Mouse (Mus musculus) forebrain, embryonic 11.5 days (tissue): ENCODE results near the gene 2210016L21Rik. TPM values are rescaled to one million over a fixed set of nuclear protein-coding genes. Genes with fewer than 3 reads are reported as not detected.

Source experiments
- ATAC-seq: fragments of 200-750 bp; cut with Nextera tagmentation; replicated peaks from 2 replicates; pipeline ENCODE4 v1.8.0; 2017; ENCODE audit warnings: moderate TSS enrichment; ENCODE audit not compliant: low FRiP score
- DNase-seq: peaks from one replicate; pipeline ENCODE4 v3.0.0-alpha.2; 2017; ENCODE audit warnings: low spot score
- H3K27ac ChIP-seq: fragments of 300-500 bp; sonication (generic); 2 replicates; pipeline ENCODE4 v1.5.1; 2014; ENCODE audit warnings: low read depth, low read length
- H3K27me3 ChIP-seq: fragments of 300-500 bp; sonication (generic); 2 replicates; pipeline ENCODE4 v1.6.1; 2014; ENCODE audit warnings: mild to moderate bottlenecking, low read length, mixed read lengths; ENCODE audit not compliant: control insufficient read depth, insufficient read depth
- H3K36me3 ChIP-seq: fragments of 300-500 bp; sonication (generic); 2 replicates; pipeline ENCODE4 v1.6.1; 2014; ENCODE audit warnings: mild to moderate bottlenecking, low read length, moderate library complexity, mixed read lengths; ENCODE audit not compliant: control insufficient read depth, insufficient read depth
- H3K4me1 ChIP-seq: fragments of 300-500 bp; sonication (generic); replicated peaks from 2 replicates; pipeline ENCODE4 v1.6.1; 2014; ENCODE audit warnings: low read length, mixed read lengths; ENCODE audit not compliant: control insufficient read depth, insufficient read depth
- H3K4me2 ChIP-seq: fragments of 300-500 bp; sonication (generic); 2 replicates; pipeline ENCODE4 v1.6.1; 2014; ENCODE audit warnings: low read depth, mild to moderate bottlenecking, low read length, moderate library complexity, mixed read lengths; ENCODE audit not compliant: severe bottlenecking
- H3K4me3 ChIP-seq: fragments of 300-500 bp; sonication (generic); 2 replicates; pipeline ENCODE4 v1.5.1; 2014; ENCODE audit warnings: low read depth, low read length
- H3K9ac ChIP-seq: fragments of 300-500 bp; sonication (generic); 2 replicates; pipeline ENCODE4 v1.6.1; 2014; ENCODE audit warnings: low read length
- H3K9me3 ChIP-seq: fragments of 300-500 bp; sonication (generic); 2 replicates; pipeline ENCODE4 v1.6.1; 2016; ENCODE audit warnings: low read length, mixed read lengths; ENCODE audit not compliant: control insufficient read depth
- WGBS: fragments of 180-500 bp; shearing (Covaris S2); extraction: QIAGEN DNeasy Blood & Tissue Kit; methylation state at CpG from one replicate; pipeline ENCODE4 v1.1.7; 2014; 5-methylcytosine and 5-hydroxymethylcytosine counted together
- polyA plus RNA-seq: library from polyadenylated mRNA; unstranded; fragments of >200 nt; fragmentation: Nextera tagmentation; extraction: Ambion mirVana; gene quantifications from 2 replicates; pipeline ENCODE4 v1.2.1, GENCODE M21; 2014

2210016L21Rik gene
- polyA plus RNA-seq, 1 experiment from 2014 or later = 51.5 TPM

DNA sequence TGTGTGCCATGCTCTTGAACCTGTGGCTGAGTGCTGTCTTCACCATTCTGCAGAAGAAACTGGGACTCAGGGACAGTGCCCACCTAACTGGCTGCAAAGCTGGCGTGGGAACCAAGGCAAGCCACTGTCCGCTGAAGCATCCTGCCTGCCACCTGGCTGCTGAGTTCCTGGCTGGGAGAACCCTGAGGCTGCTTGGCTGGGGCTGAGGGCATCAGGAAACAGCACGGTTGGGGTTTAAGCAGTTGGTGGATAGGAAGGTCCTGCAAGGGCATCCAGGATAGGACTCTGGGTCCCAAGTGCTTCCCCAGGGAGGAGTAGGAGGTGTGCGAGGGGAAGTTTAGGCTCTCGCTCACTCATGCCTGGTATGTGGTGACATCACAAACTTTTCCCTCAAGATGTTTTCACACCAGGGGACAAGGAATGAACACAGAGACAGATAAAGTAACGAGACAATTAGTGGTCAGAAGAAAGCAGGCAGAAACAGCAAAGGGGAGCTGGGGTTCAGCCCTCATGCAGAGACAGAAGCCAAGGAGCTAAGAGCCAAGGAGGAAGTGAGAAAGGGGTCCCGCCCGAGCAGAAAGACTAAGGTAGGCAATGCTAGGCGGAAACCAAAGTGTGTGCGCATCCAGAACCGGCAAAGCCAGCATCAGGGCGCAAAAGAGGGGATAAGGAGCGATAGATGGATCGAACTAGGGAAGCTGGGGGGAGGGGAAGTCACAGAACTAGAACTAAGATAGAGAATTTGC, 25.7 kb downstream of the 2210016L21Rik start:
- ATAC-seq = no peak
- no peak overlapping the region for H3K9ac ChIP-seq
- H3K36me3 ChIP-seq = no peaks in the 10 kb centered on the region
- peaks cover 5% of the 10 kb centered on the region; the same call in 1 of the 2 replicates for H3K4me1 ChIP-seq
- peak; percentile 35 for DNase-seq
- no peaks in the 10 kb centered on the region for H3K9me3 ChIP-seq
- H3K27me3 ChIP-seq = peaks cover 2% of the 10 kb centered on the region; the same call in 1 of the 2 replicates
- H3K4me3 ChIP-seq = no peak overlapping the region
- H3K27ac ChIP-seq = no peak overlapping the region
- no peak overlapping the region for H3K4me2 ChIP-seq
- 47% methylated on average over 14 of the region's 14 CpGs for WGBS

DNA sequence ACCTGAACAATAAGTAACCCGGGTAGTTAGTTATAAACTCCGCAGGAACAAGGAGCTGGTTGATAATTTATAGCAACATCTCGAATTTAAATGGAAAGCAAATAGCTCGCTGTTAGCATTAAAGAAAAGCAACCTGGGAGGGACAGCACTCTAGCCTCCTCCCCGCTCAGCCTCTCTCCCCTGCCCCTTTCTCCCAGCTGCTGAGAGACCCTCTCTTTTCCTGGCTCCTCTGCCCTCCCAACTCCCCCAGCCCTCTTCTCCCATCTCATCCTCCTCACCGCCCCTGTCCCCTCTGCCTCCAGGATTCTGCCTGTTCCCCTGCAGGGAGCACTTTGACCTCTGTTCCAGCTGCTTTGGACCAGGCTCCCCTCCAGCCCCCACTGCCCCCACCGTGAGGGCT, 26.7 kb downstream of the 2210016L21Rik start:
- peaks cover 5% of the 10 kb centered on the region; the same call in 1 of the 2 replicates for H3K4me1 ChIP-seq
- 24% methylated on average over 7 of the region's 7 CpGs for WGBS
- DNase-seq (peak; percentile 49), ATAC-seq (no peak)
- no peaks in the 10 kb centered on the region for H3K9me3 ChIP-seq
- no peak overlapping the region for H3K9ac ChIP-seq
- no peak overlapping the region for H3K4me2 ChIP-seq
- no peak overlapping the region for H3K4me3 ChIP-seq
- no peaks in the 10 kb centered on the region for H3K36me3 ChIP-seq
- H3K27me3 ChIP-seq = peaks cover 2% of the 10 kb centered on the region; the same call in 1 of the 2 replicates
- H3K27ac ChIP-seq = no peak overlapping the region

- Histone ChIP-seq H3K36me3 (no peaks in the 10 kb centered on the region), H3K27ac (no peak overlapping the region), H3K9me3 (no peaks in the 10 kb centered on the region), H3K4me2 (no peak overlapping the region), H3K4me1 (peaks cover 5% of the 10 kb centered on the region; the same call in 1 of the 2 replicates), H3K9ac (no peak overlapping the region), H3K4me3 (no peak overlapping the region), H3K27me3 (peaks cover 2% of the 10 kb centered on the region; the same call in 1 of the 2 replicates)
- ATAC-seq (no peak), DNase-seq (no peak)
- 19% methylated on average over 4 of the region's 4 CpGs for WGBS
These were observed 27.1 kb downstream of the 2210016L21Rik start for GRCm38 (mm10) chr5:114969064-114969463.

DNA sequence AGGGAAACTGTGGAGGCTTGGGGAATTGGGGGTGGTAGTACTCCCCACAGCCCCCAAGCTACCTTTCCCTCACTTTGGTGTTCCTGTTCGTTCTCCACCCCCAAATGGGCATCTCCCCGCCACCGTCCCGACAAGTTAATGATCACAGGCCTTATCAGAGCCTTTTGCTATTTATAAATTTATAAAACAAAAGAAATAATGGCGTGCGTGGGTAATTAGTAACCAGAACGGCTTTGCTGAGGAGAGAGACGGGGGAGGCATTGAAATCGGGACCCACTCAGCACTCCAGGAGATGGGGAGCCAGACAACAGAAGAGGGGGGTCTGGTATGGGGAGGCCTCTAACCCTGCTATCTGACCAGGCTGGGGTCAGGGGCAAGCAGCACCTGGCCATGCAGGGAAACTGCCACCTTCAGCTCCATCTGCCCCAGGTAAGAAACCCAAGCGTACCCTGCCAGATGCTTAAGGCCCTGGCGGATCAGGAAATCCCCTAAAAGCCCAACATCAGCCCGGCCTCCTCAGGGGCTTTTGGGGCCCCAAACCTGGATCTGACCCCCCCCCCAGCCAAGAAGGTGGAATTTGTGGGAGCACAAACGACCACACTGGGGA, 27.8 kb downstream of the 2210016L21Rik start:
- Histone ChIP-seq H3K27me3 (peaks cover 2% of the 10 kb centered on the region; the same call in 1 of the 2 replicates), H3K4me1 (peaks cover 5% of the 10 kb centered on the region; the same call in 1 of the 2 replicates), H3K9me3 (no peaks in the 10 kb centered on the region), H3K9ac (no peak overlapping the region), H3K4me3 (no peak overlapping the region), H3K36me3 (no peaks in the 10 kb centered on the region), H3K4me2 (no peak overlapping the region), H3K27ac (no peak overlapping the region)
- no peak for ATAC-seq
- no peak for DNase-seq
- WGBS = 57% methylated on average over 13 of the region's 13 CpGs

- no peak for ATAC-seq
- Histone ChIP-seq H3K36me3 (no peaks in the 10 kb centered on the region), H3K4me3 (no peak within 1 kb of the TSS), H3K27me3 (peaks cover 2% of the 10 kb centered on the region; the same call in 1 of the 2 replicates), H3K9ac (no peak within 1 kb of the TSS), H3K27ac (no peak within 1 kb of the TSS), H3K4me1 (peaks cover 5% of the 10 kb centered on the region; the same call in 1 of the 2 replicates), H3K4me2 (no peak within 1 kb of the TSS), H3K9me3 (no peaks in the 10 kb centered on the region)
- 86% methylated on average over 17 of the region's 17 CpGs for WGBS
- peak; percentile 49 for DNase-seq
These were observed 28.9 kb downstream of the 2210016L21Rik start, which contains the start of gene Hnf1a for GRCm38 (mm10) chr5:114970824-114971227. TSS of gene Hnf1a (minus strand) at chr5:114971094.

DNA sequence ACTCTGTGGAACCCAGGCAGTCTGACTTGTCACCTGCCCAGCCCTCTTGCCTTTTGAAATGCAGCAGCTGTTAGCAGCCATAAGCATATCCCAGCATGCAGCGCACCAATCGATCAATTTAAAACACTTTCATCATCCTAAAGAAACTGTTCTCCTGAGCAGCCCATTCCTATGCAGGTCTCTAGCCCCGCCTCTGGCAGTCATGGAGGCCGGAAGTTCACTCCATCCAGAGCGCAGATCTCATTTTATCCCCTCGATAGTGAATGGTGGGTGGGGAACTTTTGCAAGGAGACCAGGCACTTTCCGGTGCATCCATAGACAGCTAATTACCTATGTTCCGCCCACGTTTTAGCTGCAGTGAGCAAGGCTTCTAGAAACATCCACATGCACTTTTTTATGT, 30.2 kb downstream of the 2210016L21Rik start:
- WGBS = 89% methylated on average over 9 of the region's 9 CpGs
- peaks cover 2% of the 10 kb centered on the region; the same call in 1 of the 2 replicates for H3K27me3 ChIP-seq
- no peak overlapping the region for H3K27ac ChIP-seq
- no peaks in the 10 kb centered on the region for H3K36me3 ChIP-seq
- no peak for ATAC-seq
- peaks cover 5% of the 10 kb centered on the region; the same call in 1 of the 2 replicates for H3K4me1 ChIP-seq
- no peaks in the 10 kb centered on the region for H3K9me3 ChIP-seq
- DNase-seq = peak; percentile 28
- H3K4me2 ChIP-seq = no peak overlapping the region
- H3K9ac ChIP-seq = no peak overlapping the region
- no peak overlapping the region for H3K4me3 ChIP-seq

DNA sequence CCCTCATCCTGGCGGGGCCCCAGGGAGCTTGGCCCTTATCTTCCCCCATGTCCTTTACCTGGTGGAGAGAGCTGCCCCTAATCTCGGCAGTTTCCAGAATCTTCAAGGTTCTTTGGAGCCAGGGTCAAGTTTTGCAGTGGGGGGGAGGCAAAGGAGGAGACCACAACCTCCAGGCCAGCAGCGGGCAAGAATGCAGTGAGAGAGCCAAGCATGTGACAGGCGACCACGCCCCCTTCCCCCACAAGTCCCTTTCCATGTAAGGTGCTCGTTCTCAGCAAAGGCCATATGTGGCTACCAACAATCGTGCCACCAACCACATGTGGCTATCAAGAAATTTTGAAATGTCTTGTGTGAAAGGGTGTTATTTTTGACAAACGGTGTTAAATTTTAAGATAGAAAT, 31.2 kb downstream of the 2210016L21Rik start:
- no peaks in the 10 kb centered on the region for H3K9me3 ChIP-seq
- no peaks in the 10 kb centered on the region for H3K36me3 ChIP-seq
- no peak overlapping the region for H3K27ac ChIP-seq
- 83% methylated on average over 8 of the region's 8 CpGs for WGBS
- peaks cover 2% of the 10 kb centered on the region; the same call in 1 of the 2 replicates for H3K27me3 ChIP-seq
- DNase-seq (peak; percentile 19), ATAC-seq (no peak)
- H3K9ac ChIP-seq = no peak overlapping the region
- H3K4me3 ChIP-seq = no peak overlapping the region
- no peak overlapping the region for H3K4me2 ChIP-seq
- peaks cover 5% of the 10 kb centered on the region; the same call in 1 of the 2 replicates for H3K4me1 ChIP-seq

GRCm38 (mm10) chr5:114976935-114977334, 35.0 kb downstream of the 2210016L21Rik start:
- Histone ChIP-seq H3K4me2 (no peak overlapping the region), H3K36me3 (no peaks in the 10 kb centered on the region), H3K4me1 (peaks cover 3% of the 10 kb centered on the region; the same call in 1 of the 2 replicates), H3K27ac (no peak overlapping the region), H3K9ac (no peak overlapping the region), H3K27me3 (no peaks in the 10 kb centered on the region), H3K4me3 (no peak overlapping the region), H3K9me3 (no peaks in the 10 kb centered on the region)
- no peak for DNase-seq
- no peak for ATAC-seq
